Mouse (Mus musculus): ENCODE measurements around the gene Tmem209. TPM values are rescaled to one million over a fixed set of nuclear protein-coding genes. Genes with fewer than 3 reads are reported as not detected.

Gene Tmem209
- polyA plus RNA-seq, 1 experiment from 2014 or later: 39.8 TPM

GRCm38 (mm10) chr6:30543077-30543476 lies 33.5 kb upstream of the Tmem209 start:
- Histone ChIP-seq H3K27me3 (ENCODE audit: control insufficient read depth, insufficient read depth, low read length) (no peaks in the 10 kb centered on the region), H3K4me1 (ENCODE audit: control insufficient read depth, insufficient read depth, low read length) (peaks cover 20% of the 10 kb centered on the region), H3K4me2 (replicated peaks; ENCODE audit: low read depth, low read length) (no peak overlapping the region), H3K9me3 (ENCODE audit: control insufficient read depth, low read depth, low read length) (no peaks in the 10 kb centered on the region), H3K9ac (replicated peaks; ENCODE audit: low read depth, low read length) (no peak overlapping the region), H3K4me3 (ENCODE audit: low read depth, low read length) (no peak overlapping the region), H3K27ac (ENCODE audit: low read length) (peak overlapping the region; percentile 34; the same call in 1 of the 2 replicates), H3K36me3 (ENCODE audit: control insufficient read depth, insufficient read depth, low read length) (no peaks in the 10 kb centered on the region)
- WGBS: 54% methylated on average over 12 of the region's 12 CpGs
- no peak for ATAC-seq (ENCODE audit: insufficient number of reproducible peaks, insufficient read depth, low FRiP score, low read depth)

DNA sequence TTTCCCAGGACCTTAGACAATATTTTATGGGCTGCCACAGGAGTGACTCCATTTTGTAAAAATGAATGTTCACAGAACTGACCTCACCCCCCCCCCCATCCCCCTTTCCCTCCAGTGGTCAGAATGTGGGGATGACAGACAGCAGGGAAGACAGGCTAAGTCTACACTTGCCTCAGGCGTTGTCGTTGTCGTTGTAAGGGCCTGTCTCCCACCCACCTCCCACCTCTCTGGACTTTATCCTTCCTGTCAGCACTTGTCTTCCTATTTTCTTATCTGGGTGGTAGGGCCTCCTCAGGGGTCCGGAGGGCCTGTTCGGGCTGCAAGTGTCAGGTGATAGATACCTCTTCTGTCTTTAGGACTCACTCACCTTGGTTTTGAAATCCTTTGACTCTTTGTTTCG lies 32.7 kb upstream of the Tmem209 start:
- Histone ChIP-seq H3K4me1 (ENCODE audit: control insufficient read depth, insufficient read depth, low read length) (peaks cover 15% of the 10 kb centered on the region), H3K4me2 (replicated peaks; ENCODE audit: low read depth, low read length) (no peak overlapping the region), H3K27ac (ENCODE audit: low read length) (no peak overlapping the region), H3K36me3 (ENCODE audit: control insufficient read depth, insufficient read depth, low read length) (no peaks in the 10 kb centered on the region), H3K27me3 (ENCODE audit: control insufficient read depth, insufficient read depth, low read length) (no peaks in the 10 kb centered on the region), H3K4me3 (ENCODE audit: low read depth, low read length) (no peak overlapping the region), H3K9me3 (ENCODE audit: control insufficient read depth, low read depth, low read length) (no peaks in the 10 kb centered on the region), H3K9ac (replicated peaks; ENCODE audit: low read depth, low read length) (no peak overlapping the region)
- ATAC-seq (ENCODE audit: insufficient number of reproducible peaks, insufficient read depth, low FRiP score, low read depth): no peak
- 51% methylated on average over 6 of the region's 6 CpGs for WGBS

GRCm38 (mm10) chr6:30541009-30541799 lies 31.6 kb upstream of the Tmem209 start, which contains the start of gene Cpa2:
Gene Cpa2, plus strand, starts transcription at chr6:30541582.
- Histone ChIP-seq H3K4me1 (ENCODE audit: control insufficient read depth, insufficient read depth, low read length) (peaks cover 10% of the 10 kb centered on the region), H3K9me3 (ENCODE audit: control insufficient read depth, low read depth, low read length) (no peaks in the 10 kb centered on the region), H3K4me3 (ENCODE audit: low read depth, low read length) (no peak within 1 kb of the TSS), H3K27me3 (ENCODE audit: control insufficient read depth, insufficient read depth, low read length) (no peaks in the 10 kb centered on the region), H3K4me2 (replicated peaks; ENCODE audit: low read depth, low read length) (no peak within 1 kb of the TSS), H3K36me3 (ENCODE audit: control insufficient read depth, insufficient read depth, low read length) (no peaks in the 10 kb centered on the region), H3K9ac (replicated peaks; ENCODE audit: low read depth, low read length) (no peak within 1 kb of the TSS), H3K27ac (ENCODE audit: low read length) (peak within 1 kb of the TSS; percentile 34; the same call in 1 of the 2 replicates)
- no peak for ATAC-seq (ENCODE audit: insufficient number of reproducible peaks, insufficient read depth, low FRiP score, low read depth)
- 57% methylated on average over 11 of the region's 11 CpGs for WGBS

- H3K4me2 ChIP-seq (replicated peaks; ENCODE audit: low read depth, low read length): no peak overlapping the region
- H3K4me3 ChIP-seq (ENCODE audit: low read depth, low read length): no peak overlapping the region
- H3K27me3 ChIP-seq (ENCODE audit: control insufficient read depth, insufficient read depth, low read length): no peaks in the 10 kb centered on the region
- peak overlapping the region; percentile 84 for H3K27ac ChIP-seq (ENCODE audit: low read length)
- H3K4me1 ChIP-seq (ENCODE audit: control insufficient read depth, insufficient read depth, low read length): peaks cover 10% of the 10 kb centered on the region
- H3K9ac ChIP-seq (replicated peaks; ENCODE audit: low read depth, low read length): no peak overlapping the region
- ATAC-seq (ENCODE audit: insufficient number of reproducible peaks, insufficient read depth, low FRiP score, low read depth): no peak
- WGBS: 39% methylated on average over 5 of the region's 5 CpGs
- H3K36me3 ChIP-seq (ENCODE audit: control insufficient read depth, insufficient read depth, low read length): no peaks in the 10 kb centered on the region
- H3K9me3 ChIP-seq (ENCODE audit: control insufficient read depth, low read depth, low read length): no peaks in the 10 kb centered on the region
Measured at GRCm38 (mm10) chr6:30538800-30539199, 29.2 kb upstream of the Tmem209 start.

DNA sequence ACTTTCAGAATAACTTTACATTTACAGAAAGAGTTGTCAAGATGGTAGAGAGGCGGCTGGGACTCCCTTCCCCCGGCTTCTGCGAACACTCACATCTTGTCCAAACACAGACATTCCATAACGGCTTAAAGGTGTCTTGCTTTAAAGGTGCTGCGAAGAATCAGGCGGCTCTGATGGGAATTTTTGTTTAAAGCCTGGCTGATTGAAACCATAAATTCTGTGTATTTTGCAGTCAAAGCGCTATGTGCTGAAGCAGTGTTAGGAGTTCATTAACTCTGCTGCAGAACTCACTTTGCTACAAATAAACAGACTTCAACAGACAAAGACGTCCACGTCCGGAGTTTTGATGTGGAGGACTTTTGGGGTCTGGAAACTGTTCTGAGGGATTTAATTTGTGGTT lies 28.7 kb upstream of the Tmem209 start:
- WGBS: 17% methylated on average over 10 of the region's 10 CpGs
- peak overlapping the region; percentile 84 for H3K27ac ChIP-seq (ENCODE audit: low read length)
- no peak overlapping the region for H3K4me2 ChIP-seq (replicated peaks; ENCODE audit: low read depth, low read length)
- peaks cover 10% of the 10 kb centered on the region for H3K4me1 ChIP-seq (ENCODE audit: control insufficient read depth, insufficient read depth, low read length)
- H3K9me3 ChIP-seq (ENCODE audit: control insufficient read depth, low read depth, low read length): no peaks in the 10 kb centered on the region
- H3K4me3 ChIP-seq (ENCODE audit: low read depth, low read length): no peak overlapping the region
- H3K36me3 ChIP-seq (ENCODE audit: control insufficient read depth, insufficient read depth, low read length): no peaks in the 10 kb centered on the region
- peak; percentile 66; the same call in 1 of the 2 replicates for ATAC-seq (ENCODE audit: insufficient number of reproducible peaks, insufficient read depth, low FRiP score, low read depth)
- H3K9ac ChIP-seq (replicated peaks; ENCODE audit: low read depth, low read length): no peak overlapping the region
- no peaks in the 10 kb centered on the region for H3K27me3 ChIP-seq (ENCODE audit: control insufficient read depth, insufficient read depth, low read length)

DNA sequence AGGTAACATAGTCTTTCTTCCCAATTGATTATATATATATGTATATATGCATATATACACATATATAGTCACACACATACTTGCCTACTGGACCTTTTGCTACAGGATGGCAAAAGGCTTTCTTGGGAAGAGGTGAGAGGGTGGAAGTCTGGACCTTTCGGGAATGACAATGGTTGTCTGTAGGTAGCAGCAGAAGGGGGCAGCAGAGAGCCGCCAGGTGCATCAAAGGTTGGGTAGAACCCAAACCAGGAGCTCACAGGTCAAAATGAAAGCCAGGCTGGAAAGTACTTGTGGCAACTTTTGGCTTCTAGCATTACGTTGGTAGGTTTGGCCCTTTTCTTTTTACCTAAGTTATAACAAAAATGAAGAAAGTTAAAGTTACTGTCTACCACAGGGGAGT lies 25.8 kb upstream of the Tmem209 start:
- ATAC-seq (ENCODE audit: insufficient number of reproducible peaks, insufficient read depth, low FRiP score, low read depth): no peak
- H3K27me3 ChIP-seq (ENCODE audit: control insufficient read depth, insufficient read depth, low read length): no peaks in the 10 kb centered on the region
- H3K9ac ChIP-seq (replicated peaks; ENCODE audit: low read depth, low read length): no peak overlapping the region
- no peak overlapping the region for H3K4me2 ChIP-seq (replicated peaks; ENCODE audit: low read depth, low read length)
- no peaks in the 10 kb centered on the region for H3K36me3 ChIP-seq (ENCODE audit: control insufficient read depth, insufficient read depth, low read length)
- H3K27ac ChIP-seq (ENCODE audit: low read length): no peak overlapping the region
- peaks cover 3% of the 10 kb centered on the region; the same call in 1 of the 2 replicates for H3K4me1 ChIP-seq (ENCODE audit: control insufficient read depth, insufficient read depth, low read length)
- H3K9me3 ChIP-seq (ENCODE audit: control insufficient read depth, low read depth, low read length): no peaks in the 10 kb centered on the region
- H3K4me3 ChIP-seq (ENCODE audit: low read depth, low read length): no peak overlapping the region
- WGBS: 55% methylated on average over 3 of the region's 3 CpGs

- no peak for ATAC-seq (ENCODE audit: insufficient number of reproducible peaks, insufficient read depth, low FRiP score, low read depth)
- 54% methylated on average over 6 of the region's 6 CpGs for WGBS
- peaks cover 11% of the 10 kb centered on the region; the same call in 1 of the 2 replicates for H3K4me1 ChIP-seq (ENCODE audit: control insufficient read depth, insufficient read depth, low read length)
- H3K9ac ChIP-seq (replicated peaks; ENCODE audit: low read depth, low read length): no peak overlapping the region
- H3K36me3 ChIP-seq (ENCODE audit: control insufficient read depth, insufficient read depth, low read length): no peaks in the 10 kb centered on the region
- H3K9me3 ChIP-seq (ENCODE audit: control insufficient read depth, low read depth, low read length): no peaks in the 10 kb centered on the region
- no peaks in the 10 kb centered on the region for H3K27me3 ChIP-seq (ENCODE audit: control insufficient read depth, insufficient read depth, low read length)
- H3K27ac ChIP-seq (ENCODE audit: low read length): peak overlapping the region; percentile 59; the same call in 1 of the 2 replicates
- no peak overlapping the region for H3K4me2 ChIP-seq (replicated peaks; ENCODE audit: low read depth, low read length)
- no peak overlapping the region for H3K4me3 ChIP-seq (ENCODE audit: low read depth, low read length)
Measured at GRCm38 (mm10) chr6:30528800-30529199, 19.2 kb upstream of the Tmem209 start.

DNA sequence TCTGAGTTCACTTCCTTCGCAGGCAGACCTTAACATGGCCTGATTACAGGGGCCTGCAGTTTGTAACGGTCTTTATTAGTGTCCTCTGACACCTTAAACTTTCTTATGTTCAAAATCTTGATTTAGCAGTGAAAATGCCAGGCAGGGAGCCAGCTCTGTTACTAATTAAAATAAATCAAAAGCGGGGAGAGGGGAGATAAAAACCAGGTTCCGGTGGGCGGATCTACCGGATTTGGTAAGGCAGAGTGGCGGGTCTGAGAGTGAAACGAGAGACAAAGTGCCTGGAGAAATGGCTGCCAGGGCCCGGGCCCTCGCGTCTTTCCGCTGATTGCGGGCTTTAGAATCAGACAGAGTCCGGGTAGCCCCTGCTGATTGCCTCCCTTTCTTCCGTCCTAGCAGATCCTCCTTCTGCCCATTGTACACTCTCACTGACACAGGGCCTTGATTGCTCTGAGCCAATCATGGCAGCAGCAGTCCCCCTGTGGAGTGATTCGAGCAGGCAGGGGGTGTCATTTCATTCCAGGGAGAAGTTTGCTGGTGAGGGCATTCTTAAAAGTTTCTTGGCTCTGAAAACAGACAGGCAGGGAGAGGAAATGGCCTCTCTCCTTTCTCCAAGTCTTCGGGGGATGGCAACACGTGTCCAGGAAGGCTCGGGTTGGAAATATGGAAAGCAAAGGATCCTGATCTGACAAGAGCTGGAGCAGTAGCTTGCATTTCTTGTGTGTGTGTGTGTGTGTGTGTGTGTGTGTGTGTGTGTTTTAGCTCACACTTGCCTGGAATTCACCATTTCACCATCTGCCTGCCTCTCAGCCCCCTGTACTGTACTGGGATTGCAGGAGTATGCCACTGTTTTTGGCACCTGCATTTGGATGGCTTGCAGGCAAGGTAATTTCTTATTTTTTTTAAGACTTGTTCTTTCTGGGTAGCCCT lies 17.3 kb upstream of the Tmem209 start:
- ATAC-seq (ENCODE audit: insufficient number of reproducible peaks, insufficient read depth, low FRiP score, low read depth): no peak; the same call in 1 of the 2 replicates
- no peak overlapping the region for H3K4me3 ChIP-seq (ENCODE audit: low read depth, low read length)
- H3K4me1 ChIP-seq (ENCODE audit: control insufficient read depth, insufficient read depth, low read length): peaks cover 11% of the 10 kb centered on the region; the same call in 1 of the 2 replicates
- H3K9ac ChIP-seq (replicated peaks; ENCODE audit: low read depth, low read length): no peak overlapping the region
- H3K4me2 ChIP-seq (replicated peaks; ENCODE audit: low read depth, low read length): no peak overlapping the region; the same call in 1 of the 2 replicates
- 17% methylated on average over 19 of the region's 19 CpGs for WGBS
- no peaks in the 10 kb centered on the region for H3K36me3 ChIP-seq (ENCODE audit: control insufficient read depth, insufficient read depth, low read length)
- H3K9me3 ChIP-seq (ENCODE audit: control insufficient read depth, low read depth, low read length): no peaks in the 10 kb centered on the region
- peak overlapping the region; percentile 97 for H3K27ac ChIP-seq (ENCODE audit: low read length)
- H3K27me3 ChIP-seq (ENCODE audit: control insufficient read depth, insufficient read depth, low read length): no peaks in the 10 kb centered on the region
